Mouse (Mus musculus) cerebellum, postnatal 4 days (tissue): ENCODE data around the gene Lmcd1.

Source experiments
- DNase-seq, 2 experiments: peaks; one replicate each; pipeline ENCODE4 v3.0.0; 2022; ENCODE audit warnings: low spot score in 2 of 2, mixed read lengths in 1 of 2

Gene Lmcd1

DNA sequence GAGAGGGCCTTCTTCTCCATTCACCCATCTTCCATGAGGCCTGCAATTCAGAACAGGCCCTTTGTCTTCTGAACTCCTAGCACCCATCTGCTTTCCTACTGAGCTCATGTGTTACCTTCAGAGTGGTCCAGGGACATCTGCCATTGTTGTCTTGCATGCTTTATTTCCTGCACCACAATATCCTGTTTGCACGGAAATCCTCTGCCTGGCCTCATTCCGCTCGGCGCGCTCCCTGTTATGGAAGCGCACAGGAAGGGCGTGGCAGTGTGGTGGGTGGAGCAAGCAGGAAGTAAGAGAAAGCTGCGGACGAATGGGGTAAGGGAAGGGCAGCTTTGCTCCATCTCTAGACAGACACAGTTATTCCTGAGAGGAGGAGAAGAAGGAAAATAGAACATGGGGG lies 14.1 kb downstream of the Lmcd1 start:
- DNase-seq, result no peak

- DNase-seq, result no peak
These were observed 14.7 kb downstream of the Lmcd1 start for GRCm38 (mm10) chr6:112288271-112288670.

GRCm38 (mm10) chr6:112291146-112291545 lies 17.6 kb downstream of the Lmcd1 start:
- no peak for DNase-seq

- no peak for DNase-seq
These were observed 19.8 kb downstream of the Lmcd1 start for GRCm38 (mm10) chr6:112293320-112293719.

DNA sequence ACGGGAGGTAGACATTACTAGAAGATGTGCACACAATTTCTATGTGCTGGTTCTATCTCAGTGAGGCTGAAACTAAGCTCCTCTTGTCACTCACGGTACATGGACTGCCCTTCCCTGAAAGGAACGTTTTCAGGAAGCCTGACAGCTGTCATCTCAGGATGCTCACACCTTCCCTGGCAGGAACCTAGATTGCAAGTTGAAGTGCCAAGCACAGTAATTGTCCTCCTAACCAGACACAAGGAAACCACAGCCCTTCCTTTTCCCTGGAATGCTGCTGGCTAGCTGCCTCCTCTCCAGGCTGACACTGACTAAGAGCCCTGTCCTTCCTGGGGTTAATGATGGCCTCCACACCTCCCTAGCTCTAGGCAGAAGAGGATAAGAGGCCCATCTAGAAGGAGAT lies 21.7 kb downstream of the Lmcd1 start:
- no peak for DNase-seq

DNA sequence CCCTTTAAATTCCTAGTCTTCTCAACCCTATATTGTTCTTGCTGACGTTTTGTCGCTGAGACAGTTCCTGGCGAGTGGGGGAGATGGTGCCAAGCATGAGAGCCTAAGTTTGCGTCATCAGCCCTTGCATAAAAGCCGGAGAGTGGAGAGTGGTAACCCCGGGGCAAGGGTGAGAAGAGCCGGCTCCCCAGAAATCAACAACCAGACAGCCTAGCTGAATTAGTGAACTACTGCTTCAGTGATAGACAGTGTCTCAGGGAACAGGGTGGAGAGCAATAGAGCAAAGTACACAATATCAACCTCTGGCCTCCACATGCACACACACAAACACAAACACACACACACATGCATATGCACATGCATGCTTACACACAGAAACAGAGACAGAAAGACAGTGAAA lies 26.6 kb downstream of the Lmcd1 start:
- DNase-seq, result no peak

- no peak for DNase-seq
These were observed 27.1 kb downstream of the Lmcd1 start for GRCm38 (mm10) chr6:112300633-112301032.

- no peak for DNase-seq
These were observed 28.7 kb downstream of the Lmcd1 start for GRCm38 (mm10) chr6:112302248-112302647.

GRCm38 (mm10) chr6:112302814-112303383 lies 29.3 kb downstream of the Lmcd1 start:
- DNase-seq, result no peak

- no peak for DNase-seq
These were observed 31.2 kb downstream of the Lmcd1 start for GRCm38 (mm10) chr6:112304751-112305150.

- no peak for DNase-seq
These were observed 35.9 kb downstream of the Lmcd1 start for GRCm38 (mm10) chr6:112309330-112309938.

GRCm38 (mm10) chr6:112311385-112311784 lies 37.8 kb downstream of the Lmcd1 start:
- DNase-seq, result peak in 1 of 2 experiments; percentile 22

DNA sequence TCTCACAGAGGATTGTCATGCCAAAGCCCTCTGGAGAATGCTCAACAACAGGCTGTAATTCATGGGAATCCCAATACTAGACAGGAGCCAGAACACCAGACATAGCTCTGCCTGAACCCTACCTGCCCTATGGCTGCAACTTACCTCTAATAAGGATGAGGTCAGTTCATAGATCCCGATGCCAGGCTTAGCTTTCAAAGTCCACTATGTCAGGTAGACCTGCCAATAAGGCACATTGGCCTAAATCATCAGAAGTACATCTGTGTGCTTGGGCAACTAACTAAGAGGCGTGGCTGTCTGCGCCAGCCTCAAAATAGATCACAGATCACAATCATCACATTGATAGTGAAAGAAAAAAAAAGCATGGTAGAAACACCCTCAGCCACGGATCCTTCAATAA lies 45.9 kb downstream of the Lmcd1 start:
- DNase-seq, result no peak

GRCm38 (mm10) chr6:112320679-112321078 lies 47.1 kb downstream of the Lmcd1 start:
- no peak for DNase-seq

DNA sequence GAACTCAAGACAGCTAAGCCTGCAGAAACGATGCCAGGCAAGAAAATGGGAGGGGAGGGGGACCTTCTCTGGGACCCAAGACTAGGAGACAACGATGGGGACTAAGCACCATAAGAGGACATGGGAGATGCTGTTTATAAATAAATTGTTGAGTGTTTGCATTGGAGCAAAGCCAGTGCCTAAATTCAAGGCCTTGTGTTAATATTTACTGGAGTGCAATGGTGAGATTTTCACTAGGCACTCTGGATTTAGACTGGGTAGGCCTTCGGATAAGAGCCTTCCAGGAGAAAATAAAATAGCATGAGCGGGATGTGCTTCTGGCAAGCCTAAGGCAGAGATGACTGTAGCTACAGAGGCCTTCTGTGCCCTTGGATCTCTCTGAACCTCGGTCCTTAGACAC lies 49.4 kb downstream of the Lmcd1 start:
- no peak for DNase-seq

- no peak for DNase-seq
These were observed 51.7 kb downstream of the Lmcd1 start for GRCm38 (mm10) chr6:112325213-112325612.

DNA sequence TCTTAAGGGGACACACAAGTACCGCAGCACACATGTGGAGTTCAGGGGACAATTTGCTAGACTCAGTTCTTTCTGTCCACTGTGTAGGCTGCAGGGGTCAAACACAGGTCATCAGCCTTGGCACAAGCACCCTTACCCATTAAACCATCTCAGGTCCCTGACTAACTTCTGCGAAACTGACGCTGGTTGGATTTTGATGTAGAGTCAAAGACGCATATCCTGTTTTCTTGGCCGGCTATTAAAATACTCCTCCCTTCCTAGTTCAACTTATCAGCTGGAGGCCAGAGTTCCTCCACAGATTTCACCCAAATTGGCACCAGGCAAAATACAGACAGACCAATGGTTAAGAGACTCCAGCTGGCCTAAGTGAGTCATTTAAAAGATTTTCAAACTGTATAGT lies 54.2 kb downstream of the Lmcd1 start:
- no peak for DNase-seq

GRCm38 (mm10) chr6:112330520-112331222 lies 57.1 kb downstream of the Lmcd1 start:
- DNase-seq, result no peak

GRCm38 (mm10) chr6:112331223-112331598 lies 57.7 kb downstream of the Lmcd1 start:
- DNase-seq, result no peak

- no peak for DNase-seq
These were observed 60.4 kb downstream of the Lmcd1 start for GRCm38 (mm10) chr6:112333930-112334329.

GRCm38 (mm10) chr6:112337667-112338066 lies 64.1 kb downstream of the Lmcd1 start:
- no peak for DNase-seq

GRCm38 (mm10) chr6:112339016-112339415 lies 65.5 kb downstream of the Lmcd1 start:
- no peak for DNase-seq

DNA sequence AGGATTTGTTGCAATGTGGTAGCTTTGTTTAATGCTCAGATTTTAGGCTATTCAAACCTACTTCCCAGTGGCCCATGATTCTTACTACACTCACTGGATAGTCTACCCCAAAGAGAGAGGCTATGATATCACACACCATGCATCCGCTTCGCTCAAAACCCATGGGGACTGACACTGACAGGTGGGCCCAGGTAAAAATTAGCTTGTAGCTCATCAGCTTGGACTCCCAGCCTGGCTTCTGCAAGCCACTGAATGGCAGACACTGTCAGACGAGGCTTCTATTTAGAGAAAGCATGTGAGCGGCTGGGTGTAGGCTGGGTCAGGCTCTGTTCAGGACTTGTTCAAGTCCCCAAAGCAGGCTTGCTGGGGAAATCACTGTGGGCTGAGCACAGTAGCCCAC lies 76.9 kb downstream of the Lmcd1 start:
- DNase-seq, result no peak
